Mouse (Mus musculus) T-helper 1 cell (primary cell): ENCODE results near the gene Rabac1.

Experiments
- in situ Hi-C: fragments of 300-600 bp; cut with MboI, MseI; formaldehyde crosslinking; loops from one replicate; pipeline ENCODE4 v1.15.1; 2025; ENCODE audit warnings: high pct_unique_total_duplicates

Rabac1 gene

GRCm38 (mm10) chr7:24983396-24983795 is 10.8 kb upstream of the Rabac1 start:
- in situ Hi-C loops, result no loop called here

- in situ Hi-C loops, result no loop called here
Observed at GRCm38 (mm10) chr7:24980439-24980838, 7.9 kb upstream of the Rabac1 start.

- in situ Hi-C loops, result no loop called here
Observed at GRCm38 (mm10) chr7:24978781-24979180, 6.2 kb upstream of the Rabac1 start.

- in situ Hi-C loops, result no loop called here
Observed at GRCm38 (mm10) chr7:24974893-24975595, 2.5 kb upstream of the Rabac1 start.

GRCm38 (mm10) chr7:24973902-24974301 is 1.3 kb upstream of the Rabac1 start:
- in situ Hi-C loops, result no loop called here

- in situ Hi-C loops, result no loop called here
Observed at GRCm38 (mm10) chr7:24973208-24973607, 654 bp upstream of the Rabac1 start.

GRCm38 (mm10) chr7:24971261-24971971 is 1.1 kb downstream of the Rabac1 start:
- in situ Hi-C loops, result no loop called here

- in situ Hi-C loops, result no loop called here
Observed at GRCm38 (mm10) chr7:24970341-24970740, 2.2 kb downstream of the Rabac1 start.

GRCm38 (mm10) chr7:24969805-24970204 is 2.7 kb downstream of the Rabac1 start:
- in situ Hi-C loops, result loop anchor here (5.0 kb wide), 1 partner anchor 153 kb away; no protein-coding TSS in a partner anchor

GRCm38 (mm10) chr7:24968463-24968862 is 4.1 kb downstream of the Rabac1 start:
- in situ Hi-C loops, result loop anchor here (5.0 kb wide), 1 partner anchor 151 kb away; no protein-coding TSS in a partner anchor

- in situ Hi-C loops, result loop anchor here (5.0 kb wide), 1 partner anchor 151 kb away; no protein-coding TSS in a partner anchor
Observed at GRCm38 (mm10) chr7:24967966-24968365, 4.6 kb downstream of the Rabac1 start.

GRCm38 (mm10) chr7:24964897-24965535 is 7.5 kb downstream of the Rabac1 start:
- in situ Hi-C loops, result loop anchor here (5.0 kb wide), 1 partner anchor 148 kb away; no protein-coding TSS in a partner anchor

- in situ Hi-C loops, result no loop called here
Observed at GRCm38 (mm10) chr7:24964288-24964687, 8.3 kb downstream of the Rabac1 start.

GRCm38 (mm10) chr7:24955226-24955625 is 17.3 kb downstream of the Rabac1 start:
- in situ Hi-C loops, result no loop called here

GRCm38 (mm10) chr7:24954450-24954849 is 18.1 kb downstream of the Rabac1 start:
- in situ Hi-C loops, result no loop called here

- in situ Hi-C loops, result no loop called here
Observed at GRCm38 (mm10) chr7:24953966-24954365, 18.6 kb downstream of the Rabac1 start.

GRCm38 (mm10) chr7:24949958-24950623 is 22.5 kb downstream of the Rabac1 start:
- in situ Hi-C loops, result no loop called here

- in situ Hi-C loops, result no loop called here
Observed at GRCm38 (mm10) chr7:24948774-24949173, 23.8 kb downstream of the Rabac1 start.

GRCm38 (mm10) chr7:24947316-24948048 is 25.1 kb downstream of the Rabac1 start:
- in situ Hi-C loops, result no loop called here

- in situ Hi-C loops, result no loop called here
Observed at GRCm38 (mm10) chr7:24944257-24944950, 28.1 kb downstream of the Rabac1 start, which contains the start of gene Gm4881. Gene Gm4881, minus strand, starts transcription at chr7:24944494.
